Mouse (Mus musculus) stomach, embryonic 15.5 days (tissue): ENCODE results near the gene Lrrc3c. TPM values are rescaled to one million over a fixed set of nuclear protein-coding genes. Genes with fewer than 3 reads are reported as not detected.
"Not testable (repeated sequence)": the region's sequence is repeated elsewhere in the genome, so short reads cannot be mapped to it uniquely, and the experiment has no call there.

Experiments
- ATAC-seq: fragments of 200-750 bp; cut with Nextera tagmentation; 2 replicates; pipeline ENCODE4 v1.8.0; 2017; ENCODE audit warnings: low read depth, moderate number of reproducible peaks, moderate TSS enrichment; ENCODE audit not compliant: insufficient read depth, low FRiP score
- H3K27ac ChIP-seq: fragments of 300-500 bp; sonication (generic); 2 replicates; pipeline ENCODE4 v1.5.1; 2015; ENCODE audit warnings: mild to moderate bottlenecking, inconsistent platforms
- H3K27me3 ChIP-seq: fragments of 300-500 bp; sonication (generic); replicated peaks from 2 replicates; pipeline ENCODE4 v1.6.1; 2015; ENCODE audit warnings: inconsistent platforms
- H3K36me3 ChIP-seq: fragments of 300-500 bp; sonication (generic); 2 replicates; pipeline ENCODE4 v1.6.1; 2015; ENCODE audit warnings: inconsistent platforms
- H3K4me1 ChIP-seq: fragments of 300-500 bp; sonication (generic); 2 replicates; pipeline ENCODE4 v1.6.1; 2015; ENCODE audit warnings: inconsistent platforms
- H3K4me2 ChIP-seq: fragments of 300-500 bp; sonication (generic); 2 replicates; pipeline ENCODE4 v1.6.1; 2015; ENCODE audit warnings: mild to moderate bottlenecking, inconsistent platforms
- H3K4me3 ChIP-seq: fragments of 300-500 bp; sonication (generic); replicated peaks from 2 replicates; pipeline ENCODE4 v1.5.1; 2015; ENCODE audit warnings: inconsistent platforms
- H3K9ac ChIP-seq: fragments of 300-500 bp; sonication (generic); 2 replicates; pipeline ENCODE4 v1.6.1; 2015; ENCODE audit warnings: inconsistent platforms
- H3K9me3 ChIP-seq: fragments of 300-500 bp; sonication (generic); 2 replicates; pipeline ENCODE4 v1.6.1; 2016; ENCODE audit warnings: inconsistent platforms
- WGBS: fragments of 180-500 bp; shearing (Covaris S2); methylation state at CpG from one replicate; pipeline ENCODE4 v1.1.7; 2015; 5-methylcytosine and 5-hydroxymethylcytosine counted together
- polyA plus RNA-seq: library from polyadenylated mRNA; unstranded; fragments of >200 nt; fragmentation: Nextera tagmentation; extraction: Ambion mirVana; gene quantifications from 2 replicates; pipeline ENCODE4 v1.2.1, GENCODE M21; 2015

Lrrc3c gene
- polyA plus RNA-seq, 1 experiment from 2014 or later: not detected

GRCm38 (mm10) chr11:98602090-98602690 is 4.1 kb downstream of the Lrrc3c start:
- Histone ChIP-seq H3K27me3 (peaks cover 13% of the 10 kb centered on the region; the same call in 1 of the 2 replicates), H3K27ac (no peak overlapping the region), H3K36me3 (no peaks in the 10 kb centered on the region), H3K9me3 (no peaks in the 10 kb centered on the region), H3K9ac (no peak overlapping the region), H3K4me3 (peak overlapping the region; percentile 35), H3K4me2 (peak overlapping the region; percentile 58), H3K4me1 (peaks cover 4% of the 10 kb centered on the region; the same call in 1 of the 2 replicates)
- peak; percentile 64 for ATAC-seq
- WGBS: 2% methylated on average over 18 of the region's 20 CpGs

- H3K36me3 ChIP-seq: no peaks in the 10 kb centered on the region
- H3K9me3 ChIP-seq: no peaks in the 10 kb centered on the region
- no peak overlapping the region for H3K4me2 ChIP-seq
- no peak overlapping the region for H3K4me3 ChIP-seq
- no peak overlapping the region for H3K27ac ChIP-seq
- ATAC-seq: no peak
- H3K4me1 ChIP-seq: peaks cover 4% of the 10 kb centered on the region; the same call in 1 of the 2 replicates
- WGBS: 83% methylated on average over 2 of the region's 2 CpGs
- no peak overlapping the region for H3K9ac ChIP-seq
- peaks cover 9% of the 10 kb centered on the region; the same call in 1 of the 2 replicates for H3K27me3 ChIP-seq
Measured at GRCm38 (mm10) chr11:98603953-98604352, 5.9 kb downstream of the Lrrc3c start.

GRCm38 (mm10) chr11:98604911-98605310 is 6.8 kb downstream of the Lrrc3c start:
- H3K4me2 ChIP-seq, ATAC-seq, H3K4me3 ChIP-seq, H3K4me1 ChIP-seq, H3K36me3 ChIP-seq, H3K9me3 ChIP-seq, H3K9ac ChIP-seq, H3K27me3 ChIP-seq, H3K27ac ChIP-seq: not testable (repeated sequence)
- 64% methylated on average over 6 of the region's 6 CpGs for WGBS

- ATAC-seq: no peak
- H3K4me2 ChIP-seq: no peak overlapping the region
- H3K4me3 ChIP-seq: no peak overlapping the region
- no peaks in the 10 kb centered on the region for H3K36me3 ChIP-seq
- H3K9me3 ChIP-seq: no peaks in the 10 kb centered on the region
- H3K27me3 ChIP-seq: no peaks in the 10 kb centered on the region
- 8% methylated on average over 3 of the region's 3 CpGs for WGBS
- no peak overlapping the region for H3K9ac ChIP-seq
- no peak overlapping the region for H3K27ac ChIP-seq
- H3K4me1 ChIP-seq: peaks cover 4% of the 10 kb centered on the region; the same call in 1 of the 2 replicates
Measured at GRCm38 (mm10) chr11:98606763-98607162, 8.7 kb downstream of the Lrrc3c start.

- no peaks in the 10 kb centered on the region for H3K27me3 ChIP-seq
- H3K36me3 ChIP-seq: no peaks in the 10 kb centered on the region
- 91% methylated on average over 13 of the region's 13 CpGs for WGBS
- H3K9me3 ChIP-seq: no peaks in the 10 kb centered on the region
- H3K4me2 ChIP-seq: no peak overlapping the region
- H3K27ac ChIP-seq: no peak overlapping the region
- ATAC-seq: no peak
- H3K4me3 ChIP-seq: no peak overlapping the region
- H3K9ac ChIP-seq: no peak overlapping the region
- no peaks in the 10 kb centered on the region for H3K4me1 ChIP-seq
Measured at GRCm38 (mm10) chr11:98620791-98621190, 22.7 kb downstream of the Lrrc3c start.

DNA sequence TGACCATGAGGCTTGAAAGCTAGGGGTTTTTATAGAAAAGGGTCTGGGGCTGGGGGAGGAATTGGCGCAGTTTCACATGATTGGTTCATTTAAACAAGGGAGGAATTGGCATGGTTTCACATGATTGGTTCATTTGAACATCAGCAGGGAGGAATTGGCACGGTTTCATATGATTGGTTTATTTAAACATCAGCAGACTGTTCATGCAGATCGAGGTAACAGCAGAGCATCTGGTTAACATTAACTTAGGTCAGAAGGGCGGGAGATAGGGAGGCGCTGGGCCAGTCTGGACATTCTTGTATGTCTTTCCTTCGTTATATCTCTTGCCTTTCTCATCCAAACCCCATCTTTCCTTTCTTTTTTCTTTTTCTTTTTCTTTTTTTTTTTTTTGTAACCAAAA is 25.9 kb downstream of the Lrrc3c start:
- not testable (repeated sequence) for H3K27ac ChIP-seq, H3K4me3 ChIP-seq, H3K27me3 ChIP-seq, H3K9me3 ChIP-seq, H3K36me3 ChIP-seq, H3K9ac ChIP-seq, ATAC-seq, H3K4me1 ChIP-seq, H3K4me2 ChIP-seq
- 75% methylated on average over 6 of the region's 6 CpGs for WGBS

DNA sequence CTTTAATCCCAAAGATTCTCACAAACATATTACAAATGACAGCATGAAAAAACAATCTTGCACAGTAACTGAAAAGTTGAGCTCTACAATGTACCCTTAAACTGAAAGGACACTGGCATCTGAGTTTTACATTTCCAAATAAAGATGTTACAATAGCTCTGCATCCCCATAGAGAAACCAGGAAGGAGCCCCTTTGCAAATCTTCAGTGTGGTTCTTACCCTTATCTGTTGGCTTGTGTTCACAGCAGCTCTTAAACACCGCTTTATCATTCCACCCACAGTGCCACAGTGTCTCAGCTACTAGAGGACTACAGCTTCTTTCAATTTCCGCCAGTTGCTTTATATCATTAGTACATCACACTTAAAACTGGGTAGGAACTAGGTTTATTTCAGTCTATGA is 26.3 kb downstream of the Lrrc3c start:
- not testable (repeated sequence) for H3K27ac ChIP-seq, H3K4me2 ChIP-seq, H3K9ac ChIP-seq, H3K36me3 ChIP-seq, H3K4me3 ChIP-seq, H3K27me3 ChIP-seq, ATAC-seq, H3K9me3 ChIP-seq, H3K4me1 ChIP-seq
- 92% methylated on average over 2 of the region's 2 CpGs for WGBS

DNA sequence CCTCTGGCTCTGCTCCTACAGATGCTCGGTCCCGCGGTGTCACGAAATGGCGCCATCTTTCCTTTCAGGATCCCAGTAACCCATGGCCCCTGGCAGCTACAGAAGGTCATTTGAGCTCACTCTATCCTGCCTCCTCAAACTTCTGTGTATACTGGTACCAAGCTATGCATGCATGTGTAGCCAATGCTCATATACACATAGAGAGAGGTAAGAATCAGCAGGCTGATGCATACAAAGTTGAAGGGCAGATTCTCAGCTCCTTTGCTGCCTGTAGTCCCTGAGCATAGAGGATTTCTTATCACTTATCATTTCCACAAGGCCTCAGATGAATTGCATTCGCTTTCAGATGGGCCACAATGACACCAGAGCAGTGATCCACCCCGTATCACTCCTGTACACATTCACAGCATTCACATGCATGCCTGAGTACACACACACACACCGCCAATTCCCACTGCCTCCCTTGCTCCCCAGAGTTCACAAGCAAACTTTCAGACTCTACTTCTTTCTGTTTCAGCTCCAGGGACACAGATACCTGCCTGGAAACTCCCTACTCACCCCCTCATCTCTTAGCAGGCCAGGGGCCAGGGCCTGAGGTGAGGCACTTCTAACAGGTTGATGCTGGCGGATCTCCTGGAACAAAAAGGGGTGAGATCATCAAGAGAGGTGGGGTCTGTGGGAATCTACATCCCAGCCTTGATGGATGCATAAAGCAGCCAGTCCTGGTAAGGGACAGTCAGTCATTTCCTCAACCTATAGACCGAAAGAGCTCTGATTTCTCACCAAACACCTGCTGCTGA is 27.7 kb downstream of the Lrrc3c start, which contains the start of the genes Gm12355 and Gsdma3:
TSS of gene Gm12355 (minus strand) at position 51 of the 800 bp plus-strand sequence.
TSS of gene Gsdma3 (plus strand) at position 750 of the 800 bp plus-strand sequence.
- no peaks in the 10 kb centered on the region for H3K4me1 ChIP-seq
- no peak within 1 kb of the TSS for H3K27ac ChIP-seq
- no peak within 1 kb of the TSS for H3K4me3 ChIP-seq
- 89% methylated on average over 10 of the region's 10 CpGs for WGBS
- ATAC-seq: no peak
- no peaks in the 10 kb centered on the region for H3K9me3 ChIP-seq
- H3K4me2 ChIP-seq: no peak within 1 kb of the TSS
- H3K27me3 ChIP-seq: no peaks in the 10 kb centered on the region
- H3K9ac ChIP-seq: no peak within 1 kb of the TSS
- H3K36me3 ChIP-seq: no peaks in the 10 kb centered on the region

GRCm38 (mm10) chr11:98628706-98629105 is 30.6 kb downstream of the Lrrc3c start:
- no peak for ATAC-seq
- WGBS: 96% methylated on average over 3 of the region's 3 CpGs
- Histone ChIP-seq H3K4me1 (no peaks in the 10 kb centered on the region), H3K4me2 (no peak overlapping the region), H3K27ac (no peak overlapping the region), H3K4me3 (no peak overlapping the region), H3K36me3 (no peaks in the 10 kb centered on the region), H3K27me3 (no peaks in the 10 kb centered on the region), H3K9ac (no peak overlapping the region), H3K9me3 (no peaks in the 10 kb centered on the region)

- Histone ChIP-seq H3K36me3 (no peaks in the 10 kb centered on the region), H3K4me1 (no peaks in the 10 kb centered on the region), H3K27me3 (no peaks in the 10 kb centered on the region), H3K9ac (no peak overlapping the region), H3K4me2 (no peak overlapping the region), H3K27ac (no peak overlapping the region), H3K9me3 (no peaks in the 10 kb centered on the region), H3K4me3 (no peak overlapping the region)
- no peak for ATAC-seq
- WGBS: 87% methylated on average over 5 of the region's 5 CpGs
Measured at GRCm38 (mm10) chr11:98630646-98631045, 32.6 kb downstream of the Lrrc3c start.

DNA sequence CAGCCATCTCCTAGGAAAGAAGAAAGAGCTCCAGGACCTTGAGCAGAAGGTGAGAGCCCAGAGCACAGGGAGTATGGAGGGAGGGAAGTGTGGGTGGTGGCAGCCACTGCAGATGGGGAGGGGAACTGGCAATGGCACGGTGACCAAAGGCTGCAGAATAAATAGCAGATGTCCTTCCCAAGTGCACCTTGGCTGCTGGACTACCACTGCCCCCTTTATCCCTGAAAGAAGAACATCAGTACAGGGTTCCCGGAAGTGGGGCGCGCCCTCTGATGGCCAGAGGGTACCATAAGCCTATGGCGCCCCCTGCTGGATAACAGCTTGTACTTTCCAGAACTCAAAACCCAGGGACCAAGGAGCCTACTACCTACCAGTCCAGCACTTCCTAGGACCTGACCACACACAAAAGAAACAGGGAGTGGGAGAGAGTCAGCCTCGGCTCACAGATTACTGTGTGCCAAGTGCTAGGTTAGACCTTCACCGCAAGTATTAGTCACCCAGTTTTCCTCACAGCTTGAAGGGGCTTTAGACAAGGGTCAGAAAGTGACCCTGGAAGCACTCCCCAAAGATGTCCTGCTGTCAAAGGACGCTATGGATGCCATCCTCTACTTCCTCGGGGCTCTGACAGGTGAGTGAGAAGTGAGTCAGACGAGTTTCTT is 37.4 kb downstream of the Lrrc3c start:
- H3K9ac ChIP-seq, H3K36me3 ChIP-seq, H3K27ac ChIP-seq, H3K4me3 ChIP-seq, ATAC-seq, H3K4me1 ChIP-seq, H3K9me3 ChIP-seq, H3K27me3 ChIP-seq, H3K4me2 ChIP-seq: not testable (repeated sequence)
- 31% methylated on average over 10 of the region's 10 CpGs for WGBS

GRCm38 (mm10) chr11:98637501-98637900 is 39.4 kb downstream of the Lrrc3c start:
- Histone ChIP-seq H3K9ac (no peak overlapping the region), H3K4me1 (no peaks in the 10 kb centered on the region), H3K4me3 (no peak overlapping the region), H3K9me3 (no peaks in the 10 kb centered on the region), H3K36me3 (no peaks in the 10 kb centered on the region), H3K27me3 (no peaks in the 10 kb centered on the region), H3K27ac (no peak overlapping the region), H3K4me2 (no peak overlapping the region)
- WGBS: 75% methylated on average over 1 of the region's 1 CpGs
- no peak for ATAC-seq
